8 mouse cellular contexts compared by ENCODE assay signal in genomic region chr3:66219655-66220191, GRCm38 (mm10). TPM values are rescaled to one million over a fixed set of nuclear protein-coding genes. Genes with fewer than 3 reads are reported as not detected.
DNase-seq lines count a peak whose midpoint lies in the region; ATAC-seq and TF ChIP-seq lines count a peak whose summit lies in the region.

Gene Ptx3, plus strand, starts transcription at chr3:66219910.

- DNase-seq in gastrocnemius, adult 2 months: peak; percentile 25
- no peak for DNase-seq in gastrocnemius, postnatal 10 days
- DNase-seq in ES-CJ7 (ENCODE audit: low read depth, low spot score): peak; percentile 4
- DNase-seq in limb, embryonic 14.5 days (ENCODE audit: low spot score): peak; percentile 47
- peak; percentile 51 for DNase-seq in retina, embryonic 14.5 days (ENCODE audit: low spot score)
- no peak for DNase-seq in c-Kit-positive CD71-positive TER-119-positive erythroid progenitor cells, embryonic 14.5 days (ENCODE audit: low spot score)

- WGBS in forebrain, embryonic 15.5 days: 3% methylated on average over 20 of the region's 20 CpGs
- WGBS in limb, embryonic 14.5 days: 3% methylated on average over 20 of the region's 20 CpGs

- TF ChIP-seq CTCF in gastrocnemius, adult 2 months (IDR thresholded peaks at IDR 0.05): no peak

- peak; percentile 47 for ATAC-seq in forebrain, embryonic 15.5 days (replicated peaks)
- peak; percentile 27; the same call in 1 of the 2 replicates for ATAC-seq in limb, embryonic 14.5 days (ENCODE audit: low FRiP score, low read depth)
- ATAC-seq in monocyte, adult 5-6 weeks (replicated peaks; ENCODE audit: insufficient number of reproducible peaks, low FRiP score, low TSS enrichment, poor library complexity, severe bottlenecking): no peak

- H3K27ac ChIP-seq in gastrocnemius, adult 2 months: peak within 1 kb of the TSS; percentile 94
- peak within 1 kb of the TSS; percentile 24 for H3K27ac ChIP-seq in forebrain, embryonic 15.5 days (replicated peaks)
- peak within 1 kb of the TSS; percentile 92 for H3K27ac ChIP-seq in limb, embryonic 14.5 days (replicated peaks; ENCODE audit: low read depth, low read length)

- H3K36me3 ChIP-seq in forebrain, embryonic 15.5 days: no peaks in the 10 kb centered on the region
- H3K36me3 ChIP-seq in limb, embryonic 14.5 days (ENCODE audit: control insufficient read depth, insufficient read depth, low read length): peaks cover 3% of the 10 kb centered on the region; the same call in 1 of the 2 replicates

- peak within 1 kb of the TSS; percentile 87 for H3K4me2 ChIP-seq in forebrain, embryonic 15.5 days (replicated peaks)
- peak within 1 kb of the TSS; percentile 97 for H3K4me2 ChIP-seq in limb, embryonic 14.5 days (replicated peaks; ENCODE audit: low read depth, low read length, severe bottlenecking)

- peak within 1 kb of the TSS; percentile 74 for H3K4me3 ChIP-seq in gastrocnemius, adult 2 months
- H3K4me3 ChIP-seq in forebrain, embryonic 15.5 days: peak within 1 kb of the TSS; percentile 53
- peak within 1 kb of the TSS; percentile 51 for H3K4me3 ChIP-seq in limb, embryonic 14.5 days (replicated peaks; ENCODE audit: low read length)

- intact Hi-C loops in gastrocnemius, adult 2 months (cut with DNase I): no loop called here

- TF ChIP-seq POLR2A in limb, embryonic 14.5 days (IDR thresholded peaks at IDR 0.05; ENCODE audit: borderline replicate concordance, extremely low read depth, insufficient read depth, insufficient read length): peak; percentile 51; the same call in 1 of the 2 replicates

- H3K27me3 ChIP-seq in forebrain, embryonic 15.5 days: no peaks in the 10 kb centered on the region
- no peaks in the 10 kb centered on the region for H3K27me3 ChIP-seq in limb, embryonic 14.5 days (ENCODE audit: control insufficient read depth, insufficient read depth, low read length)

- peak within 1 kb of the TSS; percentile 62 for H3K9ac ChIP-seq in forebrain, embryonic 15.5 days (replicated peaks)
- peak within 1 kb of the TSS; percentile 73 for H3K9ac ChIP-seq in limb, embryonic 14.5 days (ENCODE audit: low read depth, low read length, severe bottlenecking)

- peaks cover 6% of the 10 kb centered on the region for H3K4me1 ChIP-seq in forebrain, embryonic 15.5 days
- H3K4me1 ChIP-seq in limb, embryonic 14.5 days (ENCODE audit: control insufficient read depth, insufficient read depth, low read length): peaks cover 18% of the 10 kb centered on the region; the same call in 1 of the 2 replicates

- no peaks in the 10 kb centered on the region for H3K9me3 ChIP-seq in forebrain, embryonic 15.5 days
- H3K9me3 ChIP-seq in limb, embryonic 14.5 days (ENCODE audit: control insufficient read depth, low read length): no peaks in the 10 kb centered on the region

RNA-seq across cellular contexts. Expression of gene Ptx3, which starts in this region (rescaled TPM):
- total RNA-seq in gastrocnemius, adult 2 months (2021): 1 to 10 TPM; 3.0 to 4.2 TPM
- total RNA-seq in gastrocnemius, postnatal 10 days (2021): 1 to 10 TPM; 7.7 to 9.3 TPM
- polyA plus RNA-seq in forebrain, embryonic 15.5 days (2015; fragmentation: Nextera tagmentation; extraction: Ambion mirVana): 19.3 and 21.9 TPM in 2 replicates
- 44.8 and 46.2 TPM in 2 replicates for polyA plus RNA-seq in limb, embryonic 14.5 days (2012; rRNA removed)
- 41.5 and 50.4 TPM in 2 replicates for polyA plus RNA-seq in limb, embryonic 14.5 days (2014; fragmentation: Nextera tagmentation; extraction: Ambion mirVana)
- total RNA-seq in monocyte, adult 5-6 weeks (2017): not detected in 3 replicates

Comparison
In these comparisons a context has a peak if more than half of its experiments do, and no peak if none do; other contexts are left out.
1. DNase-seq: peak in gastrocnemius, adult 2 months (single experiment), ES-CJ7 (single experiment), limb, embryonic 14.5 days (single experiment) and retina, embryonic 14.5 days (single experiment); none in gastrocnemius, postnatal 10 days (single experiment) and c-Kit-positive CD71-positive TER-119-positive erythroid progenitor cells, embryonic 14.5 days (single experiment).
2. H3K27ac ChIP-seq: peak in every context shown above with its lines; median percentile 94 in gastrocnemius, adult 2 months; 92 in limb, embryonic 14.5 days; 24 in forebrain, embryonic 15.5 days.
3. Peak in every context shown above with its lines, with median percentiles within 50 percentile points of each other: H3K4me3 ChIP-seq.